9 mouse cellular contexts compared by ENCODE assay signal in the genomic region with DNA sequence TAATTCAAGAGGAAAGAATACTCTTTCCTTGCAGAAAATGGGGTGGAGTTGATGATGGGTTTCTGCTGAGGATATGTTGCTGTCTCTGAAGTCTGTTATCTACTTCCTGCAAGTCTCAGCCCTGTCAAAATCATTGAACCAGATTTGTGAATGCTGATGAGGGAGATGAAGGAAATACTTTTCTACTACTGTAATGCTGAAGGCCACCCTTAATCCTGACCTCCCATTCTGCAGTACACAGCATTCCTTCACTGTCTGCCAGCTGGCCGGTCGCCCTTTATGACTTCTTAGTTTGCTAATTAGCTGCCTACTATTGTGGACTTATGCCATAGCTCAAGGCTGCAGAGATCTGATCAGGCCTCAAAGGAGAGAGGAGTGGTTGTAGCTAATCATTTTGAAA. TPM values are rescaled to one million over a fixed set of nuclear protein-coding genes. Genes with fewer than 3 reads are reported as not detected.
DNase-seq lines count a peak whose midpoint lies in the region; ATAC-seq lines count a peak whose summit lies in the region.
"Had no signal": no experiment of that assay in that cellular context is flagged by ENCODE, and none has a peak within 500 bp of the region (broad histone marks: within the 10 kb centered on the region; RNA-seq: fewer than 3 reads in every experiment).

No protein-coding gene starts in this region.

- no peak overlapping the region for H3K4me3 ChIP-seq in intestine, embryonic 16.5 days (ENCODE audit: low read length)

- H3K27me3 ChIP-seq in intestine, embryonic 16.5 days (replicated peaks; ENCODE audit: control insufficient read depth, insufficient read depth, low read length) = no peaks in the 10 kb centered on the region
- H3K27me3 ChIP-seq: CH12.LX had no signal

- no peak overlapping the region for H3K9ac ChIP-seq in intestine, embryonic 16.5 days (ENCODE audit: low read depth, low read length)

- no peaks in the 10 kb centered on the region for H3K9me3 ChIP-seq in intestine, embryonic 16.5 days (ENCODE audit: control insufficient read depth, low read length)

- H3K4me2 ChIP-seq in intestine, embryonic 16.5 days (ENCODE audit: low read depth, low read length) = no peak overlapping the region

- peak; percentile 51 for DNase-seq in gastrocnemius, adult 18-20 months (ENCODE audit: low spot score)
- DNase-seq in gastrocnemius, postnatal 25 days = no peak
- peak; percentile 48 to 55 for DNase-seq in adrenal gland, adult 18-20 months (ENCODE audit: low spot score in 2 of 2)
- peak; percentile 43 for DNase-seq in gastrocnemius, postnatal 14 days
- peak; percentile 52 to 67 for DNase-seq in layer of hippocampus, postnatal 10 days (ENCODE audit: low spot score in 2 of 2)
- DNase-seq in right cerebral cortex, postnatal 14 days = peak; percentile 30
- no peak for DNase-seq in thymus, postnatal 14 days

- no peaks in the 10 kb centered on the region for H3K4me1 ChIP-seq in intestine, embryonic 16.5 days (ENCODE audit: control insufficient read depth, insufficient read depth, low read length)

- 0 out of 2 replicates have a peak, but pooled peaks cover 3% of the 10 kb centered on the region for H3K36me3 ChIP-seq in intestine, embryonic 16.5 days (ENCODE audit: control insufficient read depth, insufficient read depth, low read length)

- intact Hi-C loops in gastrocnemius, postnatal 14 days (cut with DNase I; ENCODE audit: low total_unique reads) = no loop called here

- no peak for ATAC-seq in intestine, embryonic 16.5 days

- no peak overlapping the region for H3K27ac ChIP-seq in intestine, embryonic 16.5 days (ENCODE audit: low read length)

- 53% methylated on average over 2 of the region's 2 CpGs for WGBS in intestine, embryonic 16.5 days

RNA-seq across cellular contexts. Expression of a gene that starts 54.6 kb away (rescaled TPM):
- total RNA-seq in gastrocnemius, adult 18-20 months (2021) = 10 to 100 TPM; 62.3 to 64.9 TPM
- 10 to 100 TPM; 78.4 to 94.0 TPM for total RNA-seq in gastrocnemius, postnatal 25 days (2021)
- 100 to 1,000 TPM in 1 of 2 experiments, 10 to 100 TPM in 1; 83.0 to 123 TPM for total RNA-seq in adrenal gland, adult 18-20 months (2021)
- 100 to 1,000 TPM in 1 of 2 experiments, 10 to 100 TPM in 1; 95.8 to 119 TPM for total RNA-seq in gastrocnemius, postnatal 14 days (2021)
- total RNA-seq in layer of hippocampus, postnatal 10 days (2021) = 10 to 100 TPM; 34.4 to 40.2 TPM
- polyA plus RNA-seq in intestine, embryonic 16.5 days (2015; fragmentation: Nextera tagmentation; extraction: Ambion mirVana) = 51.5 and 56.0 TPM in 2 replicates

Comparison
In these comparisons a context has a peak if more than half of its experiments do, and no peak if none do; other contexts are left out.
1. DNase-seq: peak in gastrocnemius, adult 18-20 months (single experiment), adrenal gland, adult 18-20 months (2 of 2), gastrocnemius, postnatal 14 days (single experiment), layer of hippocampus, postnatal 10 days (2 of 2) and right cerebral cortex, postnatal 14 days (single experiment); none in gastrocnemius, postnatal 25 days (single experiment) and thymus, postnatal 14 days (single experiment).